Mouse (Mus musculus): ENCODE measurements at regions not wholly inside any gene's neighbourhood (a gene's known extent, or its start where the extent isn't known, plus 50 kb on each side); places are given as distances from the start of the nearest gene placed in this dataset.

- intact Hi-C loops (cut with DNase I): no loop called here
- DNase-seq: no peak
Observed at GRCm38 (mm10) chr10:120624203-120624942, 148.1 kb upstream of the Hmga2 start.

- intact Hi-C loops (cut with DNase I): no loop called here
- no peak for DNase-seq
Observed at GRCm38 (mm10) chr10:120616406-120617015, 140.2 kb upstream of the Hmga2 start.

DNA sequence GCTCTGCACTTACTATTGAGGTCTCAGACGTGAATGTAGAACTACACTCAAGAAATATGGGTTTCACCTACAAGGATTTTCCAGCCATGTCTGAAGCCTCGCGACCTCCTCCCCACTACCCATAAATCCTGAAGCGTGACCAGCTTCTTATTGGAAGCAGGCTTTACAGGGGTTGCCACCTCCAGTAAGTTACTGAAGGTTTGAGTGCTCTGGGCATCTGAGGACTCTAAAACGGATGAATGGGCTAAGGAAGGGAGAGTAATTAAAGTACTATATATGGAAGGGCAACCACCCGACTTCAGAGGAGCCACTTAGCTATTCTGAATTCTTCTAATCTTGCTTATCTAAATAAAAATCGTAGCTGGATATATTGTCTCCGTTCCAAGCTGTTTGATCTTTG, 136.1 kb upstream of the Hmga2 start:
- intact Hi-C loops (cut with DNase I): no loop called here
- DNase-seq: no peak

DNA sequence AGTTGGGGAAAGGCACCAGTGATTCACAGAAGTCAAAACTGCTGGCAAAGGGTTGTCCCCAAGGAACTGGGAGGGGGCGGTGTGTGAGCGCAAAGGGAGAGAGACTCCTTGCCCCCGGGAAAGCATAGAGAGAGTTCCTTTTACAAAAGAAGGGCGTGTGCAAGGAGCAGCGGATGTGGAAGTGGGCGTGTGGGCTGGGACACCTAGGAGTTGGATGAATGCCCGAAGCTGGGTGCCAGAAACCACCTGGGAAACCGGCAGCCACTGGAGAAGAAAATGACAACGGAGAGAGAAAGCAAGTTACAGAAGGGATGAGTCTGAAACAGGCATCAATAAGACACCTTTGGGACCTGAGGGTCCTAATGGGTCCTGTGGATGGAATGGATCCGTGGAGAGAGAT, 133.8 kb upstream of the Hmga2 start:
- intact Hi-C loops (cut with DNase I): no loop called here
- DNase-seq: no peak

GRCm38 (mm10) chr10:120604506-120604905, 128.2 kb upstream of the Hmga2 start:
- intact Hi-C loops (cut with DNase I): no loop called here
- peak; percentile 32 for DNase-seq

GRCm38 (mm10) chr10:120603167-120603566, 126.9 kb upstream of the Hmga2 start:
- no peak for DNase-seq
- intact Hi-C loops (cut with DNase I): no loop called here

- no peak for DNase-seq
- intact Hi-C loops (cut with DNase I): no loop called here
Observed at GRCm38 (mm10) chr10:120600735-120601134, 124.5 kb upstream of the Hmga2 start.

DNA sequence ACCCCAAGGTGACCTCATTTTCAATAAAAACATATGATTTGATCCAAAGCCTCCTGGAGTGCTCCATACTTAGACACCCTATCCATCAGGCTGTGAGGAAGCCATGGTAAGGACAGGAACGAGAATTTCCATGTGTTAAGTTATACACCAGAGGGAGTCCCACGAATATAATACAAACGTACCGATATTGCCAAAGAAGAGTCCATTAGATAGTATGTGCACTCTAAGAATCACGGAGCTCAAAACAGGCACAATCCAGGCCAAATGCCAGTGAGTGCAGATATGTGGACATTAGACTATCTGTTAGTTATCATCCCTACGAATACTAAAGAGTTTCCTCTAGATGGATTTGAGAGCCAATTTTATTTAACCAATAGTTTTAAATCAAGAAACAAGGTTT, 123.3 kb upstream of the Hmga2 start:
- intact Hi-C loops (cut with DNase I): no loop called here
- no peak for DNase-seq

GRCm38 (mm10) chr10:120597320-120597887, 121.1 kb upstream of the Hmga2 start:
- no peak for DNase-seq
- intact Hi-C loops (cut with DNase I): no loop called here

DNA sequence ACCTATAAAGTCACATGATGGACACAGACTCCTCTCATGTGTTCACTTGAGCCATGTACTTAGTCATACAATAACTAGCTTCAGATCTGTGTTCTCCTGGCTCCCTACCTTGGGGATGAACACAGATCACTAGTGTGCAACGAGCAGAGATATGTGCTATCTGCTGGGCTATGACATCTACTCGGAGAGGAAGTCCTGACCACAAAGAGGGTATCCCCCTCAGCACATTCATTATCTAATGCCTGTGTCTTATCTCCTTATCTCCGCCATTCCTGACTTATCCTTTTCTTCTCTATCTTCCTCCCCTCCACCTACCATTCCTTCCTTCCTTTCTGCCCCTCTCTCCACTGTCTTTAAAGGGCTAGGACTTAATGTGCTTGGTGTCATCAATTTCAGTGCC, 118.9 kb upstream of the Hmga2 start:
- intact Hi-C loops (cut with DNase I): no loop called here
- DNase-seq: no peak

- DNase-seq: no peak
- intact Hi-C loops (cut with DNase I): no loop called here
Observed at GRCm38 (mm10) chr10:120593876-120594275, 117.6 kb upstream of the Hmga2 start.

- intact Hi-C loops (cut with DNase I): no loop called here
- DNase-seq: no peak
Observed at GRCm38 (mm10) chr10:120589659-120590058, 113.4 kb upstream of the Hmga2 start.

DNA sequence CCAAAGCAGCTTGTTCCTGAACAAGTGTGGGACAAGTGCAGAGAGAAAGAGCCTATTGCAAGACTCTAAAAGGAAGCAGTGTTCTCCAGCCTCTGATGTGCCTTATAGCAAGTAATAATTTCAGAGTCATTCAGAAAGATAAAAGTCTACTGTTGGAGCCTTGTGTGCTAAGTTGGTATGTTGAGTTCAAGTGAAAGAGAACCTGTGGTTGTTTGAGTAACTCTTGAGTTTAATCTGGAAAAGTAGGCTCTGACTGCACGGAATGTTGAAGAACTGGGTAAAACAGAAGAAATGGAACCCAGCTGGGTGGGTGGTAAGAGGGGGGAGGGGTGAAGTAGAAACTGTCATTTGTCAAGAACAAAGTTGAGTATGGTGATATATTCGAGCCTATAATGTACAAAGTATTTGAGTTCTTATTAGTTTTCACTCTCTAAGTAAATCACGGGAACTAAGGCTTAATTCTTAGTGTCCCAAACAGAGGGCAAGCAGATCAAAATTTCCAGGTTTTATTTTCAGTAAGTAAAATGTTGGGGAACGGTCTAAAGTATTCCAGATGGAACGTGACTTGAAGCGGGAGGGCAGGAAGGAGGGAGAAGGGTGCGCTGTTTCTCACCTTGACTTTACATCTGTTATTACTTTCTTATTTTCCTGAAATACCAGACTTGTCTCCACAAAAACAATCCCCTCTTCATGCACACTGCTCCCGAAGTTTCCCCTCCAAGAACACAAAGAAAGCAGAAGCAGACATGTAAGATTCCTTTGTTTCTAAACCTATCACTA, 111.8 kb upstream of the Hmga2 start:
- DNase-seq: no peak
- intact Hi-C loops (cut with DNase I): no loop called here

GRCm38 (mm10) chr10:120587179-120587578, 110.9 kb upstream of the Hmga2 start:
- peak; percentile 36 for DNase-seq
- intact Hi-C loops (cut with DNase I): no loop called here

GRCm38 (mm10) chr10:120582497-120582896, 106.2 kb upstream of the Hmga2 start:
- intact Hi-C loops (cut with DNase I): no loop called here
- DNase-seq: peak; percentile 27

GRCm38 (mm10) chr10:120581547-120581946, 105.3 kb upstream of the Hmga2 start:
- no peak for DNase-seq
- intact Hi-C loops (cut with DNase I): no loop called here

DNA sequence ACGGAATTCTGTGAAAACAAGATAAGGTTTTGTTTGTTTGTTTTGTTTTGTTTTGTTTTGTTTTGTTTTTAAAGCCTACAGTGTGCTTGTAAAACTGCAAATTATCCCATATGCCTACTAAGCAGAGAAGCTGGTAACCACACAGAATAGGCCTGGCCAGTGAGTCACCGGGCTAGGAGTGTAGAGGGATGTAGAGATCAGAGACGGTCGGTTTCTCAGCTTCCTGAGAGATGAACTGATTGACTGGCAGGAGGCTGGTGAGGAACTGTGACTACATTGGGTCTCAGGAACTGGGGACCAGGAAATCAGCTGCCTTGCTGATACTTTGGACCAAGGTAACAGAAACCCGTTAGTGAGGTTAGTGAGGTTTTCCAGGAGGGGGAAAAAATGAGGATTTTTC, 100.6 kb upstream of the Hmga2 start:
- no peak for DNase-seq
- intact Hi-C loops (cut with DNase I): loop anchor here (10.0 kb wide), 1 partner anchor 128 kb away; no protein-coding TSS in a partner anchor

DNA sequence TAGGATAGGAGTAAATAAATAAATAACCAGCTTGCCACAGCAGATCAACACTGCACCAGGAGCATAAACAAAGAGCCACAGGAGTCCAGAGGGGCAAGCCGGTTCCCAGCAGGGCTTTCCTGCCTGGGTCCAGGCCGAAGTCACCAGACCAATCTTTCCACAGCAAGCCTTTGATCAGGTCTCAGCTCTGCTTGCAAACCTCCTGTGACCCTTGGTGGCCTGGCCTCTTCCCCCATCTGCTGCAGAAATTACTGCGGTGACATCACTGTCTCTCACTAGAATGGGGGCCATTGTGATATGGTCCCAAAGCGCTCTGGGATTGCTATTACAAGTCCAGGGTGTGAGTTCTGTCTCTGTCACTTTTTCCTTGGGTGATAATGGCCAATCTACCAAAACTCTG, 99.9 kb upstream of the Hmga2 start:
- no peak for DNase-seq
- intact Hi-C loops (cut with DNase I): loop anchor here (10.0 kb wide), 1 partner anchor 129 kb away; no protein-coding TSS in a partner anchor

GRCm38 (mm10) chr10:120571340-120571739, 95.1 kb upstream of the Hmga2 start:
- intact Hi-C loops (cut with DNase I): loop anchor here (10.0 kb wide), 1 partner anchor 133 kb away; no protein-coding TSS in a partner anchor
- no peak for DNase-seq

DNA sequence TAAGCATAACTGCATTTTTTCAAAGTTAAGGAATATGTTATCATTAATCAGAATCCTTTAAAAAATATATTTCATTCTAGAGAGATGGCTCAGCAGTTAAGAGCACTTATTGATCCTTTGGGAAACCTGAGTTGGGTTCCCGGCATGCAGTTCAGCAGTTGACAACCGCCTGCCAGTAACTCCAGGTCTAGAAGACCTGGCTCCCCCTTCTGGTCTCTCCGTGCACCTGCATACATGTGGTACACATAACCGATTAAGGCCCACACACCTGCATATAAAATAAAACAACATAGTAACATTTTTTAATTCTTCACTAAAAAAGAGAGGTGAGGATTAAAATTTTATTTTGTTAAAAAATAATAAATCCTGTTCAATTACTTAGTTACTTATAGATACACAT, 89.7 kb upstream of the Hmga2 start:
- DNase-seq: no peak
- intact Hi-C loops (cut with DNase I): no loop called here

DNA sequence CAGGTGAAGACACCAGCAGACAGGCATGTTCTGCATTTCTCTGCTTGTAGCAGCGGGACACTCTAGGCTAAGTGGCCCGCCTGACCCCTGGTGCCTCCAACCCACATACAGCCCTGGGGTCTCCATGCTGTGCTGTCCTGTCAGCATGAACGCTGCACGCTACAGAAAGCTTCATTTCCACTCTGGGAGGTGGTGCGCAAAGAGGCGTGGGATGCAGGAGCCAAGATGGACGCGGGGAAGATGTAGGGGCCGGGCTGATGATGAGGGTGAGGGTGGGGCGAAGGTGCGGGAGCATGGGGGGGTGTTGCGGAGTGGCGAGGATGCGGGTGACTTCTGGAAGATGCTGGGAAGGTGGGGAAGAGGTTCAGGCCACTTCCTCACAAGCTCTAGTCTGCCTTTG, 88.6 kb upstream of the Hmga2 start:
- intact Hi-C loops (cut with DNase I): no loop called here

More for the DNA sequence above, 88.6 kb upstream of the Hmga2 start:
- DNase-seq: no peak

Data from left cerebral cortex, postnatal 4 days (tissue).